Mouse (Mus musculus) limb, embryonic 13.5 days (tissue): ENCODE measurements at regions not wholly inside any gene's neighbourhood (a gene's known extent, or its start where the extent isn't known, plus 50 kb on each side); places are given as distances from the start of the nearest gene placed in this dataset.

Source experiments
- ATAC-seq: fragments of 200-750 bp; cut with Nextera tagmentation; 2 replicates; pipeline ENCODE4 v1.8.0; 2017; ENCODE audit warnings: low read depth, moderate number of reproducible peaks, moderate TSS enrichment; ENCODE audit not compliant: low FRiP score
- H3K27ac ChIP-seq: fragments of 300-500 bp; sonication (generic); 2 replicates; pipeline ENCODE4 v1.5.1; 2015; ENCODE audit warnings: inconsistent platforms, mild to moderate bottlenecking, moderate library complexity
- H3K27me3 ChIP-seq: fragments of 300-500 bp; sonication (generic); 2 replicates; pipeline ENCODE4 v1.6.1; 2015; ENCODE audit warnings: mild to moderate bottlenecking, inconsistent platforms
- H3K36me3 ChIP-seq: fragments of 300-500 bp; sonication (generic); 2 replicates; pipeline ENCODE4 v1.6.1; 2015; ENCODE audit warnings: inconsistent platforms, mild to moderate bottlenecking, moderate library complexity
- H3K4me1 ChIP-seq: fragments of 300-500 bp; sonication (generic); 2 replicates; pipeline ENCODE4 v1.6.1; 2015; ENCODE audit warnings: inconsistent platforms
- H3K4me2 ChIP-seq: fragments of 300-500 bp; sonication (generic); replicated peaks from 2 replicates; pipeline ENCODE4 v1.6.1; 2015; ENCODE audit warnings: inconsistent platforms, mild to moderate bottlenecking, moderate library complexity
- H3K4me3 ChIP-seq: fragments of 300-500 bp; sonication (generic); 2 replicates; pipeline ENCODE4 v1.5.1; 2015; ENCODE audit warnings: moderate library complexity, mild to moderate bottlenecking, inconsistent platforms
- H3K9ac ChIP-seq: fragments of 300-500 bp; sonication (generic); 2 replicates; pipeline ENCODE4 v1.6.1; 2015; ENCODE audit warnings: mild to moderate bottlenecking, inconsistent platforms
- H3K9me3 ChIP-seq: fragments of 300-500 bp; sonication (generic); 2 replicates; pipeline ENCODE4 v1.6.1; 2016; ENCODE audit warnings: inconsistent platforms
- WGBS: fragments of 180-500 bp; shearing (Covaris S2); methylation state at CpG from one replicate; pipeline ENCODE4 v1.1.7; 2015; 5-methylcytosine and 5-hydroxymethylcytosine counted together

- no peak for ATAC-seq
- H3K27me3 ChIP-seq = no peaks in the 10 kb centered on the region
- no peaks in the 10 kb centered on the region for H3K4me1 ChIP-seq
- H3K27ac ChIP-seq = no peak overlapping the region
- no peaks in the 10 kb centered on the region for H3K9me3 ChIP-seq
- no peak overlapping the region for H3K9ac ChIP-seq
- H3K4me2 ChIP-seq = no peak overlapping the region
- no peaks in the 10 kb centered on the region for H3K36me3 ChIP-seq
- WGBS = 82% methylated on average over 2 of the region's 2 CpGs
- no peak overlapping the region for H3K4me3 ChIP-seq
Measured at GRCm38 (mm10) chr3:136993473-136993872, 323.5 kb downstream of the Ppp3ca start.

- no peak for ATAC-seq
- WGBS = 90% methylated on average over 8 of the region's 8 CpGs
- H3K4me1 ChIP-seq = no peaks in the 10 kb centered on the region
- no peak overlapping the region for H3K9ac ChIP-seq
- H3K27me3 ChIP-seq = no peaks in the 10 kb centered on the region
- no peak overlapping the region for H3K4me3 ChIP-seq
- H3K27ac ChIP-seq = no peak overlapping the region
- no peaks in the 10 kb centered on the region for H3K9me3 ChIP-seq
- no peak overlapping the region for H3K4me2 ChIP-seq
- no peaks in the 10 kb centered on the region for H3K36me3 ChIP-seq
Measured at GRCm38 (mm10) chr3:136994361-136995083, 324.6 kb downstream of the Ppp3ca start.

DNA sequence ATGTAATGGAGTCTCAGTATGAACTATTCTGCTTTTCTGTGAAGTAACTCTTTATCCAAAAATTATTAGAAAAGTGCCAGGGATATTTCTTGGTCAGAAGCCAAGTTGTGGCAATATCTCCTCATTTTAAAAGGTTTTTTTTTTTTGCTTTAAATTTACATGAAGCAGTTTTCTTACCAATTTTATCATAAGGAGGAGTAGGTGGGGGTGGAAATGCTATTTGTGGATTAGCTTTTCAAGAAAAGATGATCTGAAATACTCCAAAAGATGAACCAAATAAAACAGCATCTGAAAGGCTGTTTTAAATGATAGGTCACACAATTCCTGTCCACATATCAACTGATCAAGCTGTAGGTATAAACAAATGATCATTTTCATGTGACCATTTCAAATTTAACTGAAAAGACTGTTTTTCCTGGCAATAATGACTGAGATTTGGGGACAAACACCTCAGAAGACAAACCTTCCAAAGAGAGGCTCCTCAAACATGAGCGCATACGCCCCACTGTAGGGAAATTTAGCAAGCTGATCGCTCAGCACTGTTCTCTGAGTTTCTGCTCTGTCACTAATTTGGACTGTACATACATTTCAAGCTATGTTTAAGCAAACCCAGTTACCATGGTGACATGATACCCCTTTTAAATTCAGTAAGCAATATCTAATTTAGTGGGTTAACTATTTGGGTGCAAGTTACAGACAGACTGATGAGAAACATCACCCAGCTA is 325.8 kb downstream of the Ppp3ca start:
- Histone ChIP-seq H3K9ac (no peak overlapping the region), H3K4me1 (no peaks in the 10 kb centered on the region), H3K4me2 (no peak overlapping the region), H3K27me3 (no peaks in the 10 kb centered on the region), H3K4me3 (no peak overlapping the region), H3K27ac (no peak overlapping the region), H3K9me3 (no peaks in the 10 kb centered on the region), H3K36me3 (no peaks in the 10 kb centered on the region)
- 87% methylated on average over 3 of the region's 3 CpGs for WGBS
- ATAC-seq = no peak

GRCm38 (mm10) chr3:136996381-136996895 is 326.5 kb downstream of the Ppp3ca start:
- ATAC-seq = no peak
- Histone ChIP-seq H3K4me2 (no peak overlapping the region), H3K4me3 (no peak overlapping the region), H3K36me3 (no peaks in the 10 kb centered on the region), H3K9me3 (no peaks in the 10 kb centered on the region), H3K4me1 (no peaks in the 10 kb centered on the region), H3K27me3 (no peaks in the 10 kb centered on the region), H3K27ac (no peak overlapping the region), H3K9ac (no peak overlapping the region)
- 76% methylated on average over 5 of the region's 5 CpGs for WGBS

DNA sequence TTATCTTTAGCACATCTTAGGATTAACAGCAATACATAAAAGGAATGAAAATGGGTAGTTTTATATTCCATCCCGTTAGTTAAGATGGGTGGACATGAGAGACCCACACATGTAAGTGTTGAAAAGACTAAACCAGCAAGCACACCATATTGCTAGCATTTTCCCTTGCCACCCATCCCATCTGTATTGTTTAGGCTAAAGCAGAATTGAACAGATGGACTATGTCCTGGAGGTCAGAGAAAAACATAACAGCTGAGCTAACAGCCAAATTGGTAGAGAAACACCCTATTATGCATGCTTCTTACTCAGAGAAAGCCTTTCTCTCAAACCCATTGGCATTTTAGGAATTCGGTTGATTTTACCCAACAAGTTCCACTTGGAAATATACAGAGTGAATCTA is 329.3 kb upstream of the Emcn start:
- H3K36me3 ChIP-seq = no peaks in the 10 kb centered on the region
- no peak overlapping the region for H3K4me3 ChIP-seq
- H3K4me2 ChIP-seq = no peak overlapping the region
- no peak overlapping the region for H3K9ac ChIP-seq
- H3K4me1 ChIP-seq = no peaks in the 10 kb centered on the region
- H3K27me3 ChIP-seq = no peaks in the 10 kb centered on the region
- no peaks in the 10 kb centered on the region for H3K9me3 ChIP-seq
- no peak overlapping the region for H3K27ac ChIP-seq
- ATAC-seq = no peak
- 83% methylated on average over 2 of the region's 2 CpGs for WGBS

GRCm38 (mm10) chr3:137014686-137015085 is 326.2 kb upstream of the Emcn start:
- Histone ChIP-seq H3K4me3 (no peak overlapping the region), H3K4me1 (no peaks in the 10 kb centered on the region), H3K36me3 (no peaks in the 10 kb centered on the region), H3K9me3 (no peaks in the 10 kb centered on the region), H3K27ac (no peak overlapping the region), H3K9ac (no peak overlapping the region), H3K27me3 (no peaks in the 10 kb centered on the region), H3K4me2 (no peak overlapping the region)
- no peak for ATAC-seq
- 62% methylated on average over 2 of the region's 2 CpGs for WGBS

GRCm38 (mm10) chr3:137015199-137015598 is 325.7 kb upstream of the Emcn start:
- no peaks in the 10 kb centered on the region for H3K36me3 ChIP-seq
- no peaks in the 10 kb centered on the region for H3K27me3 ChIP-seq
- H3K4me1 ChIP-seq = no peaks in the 10 kb centered on the region
- H3K4me2 ChIP-seq = no peak overlapping the region
- ATAC-seq = no peak
- no peak overlapping the region for H3K9ac ChIP-seq
- H3K9me3 ChIP-seq = no peaks in the 10 kb centered on the region
- H3K4me3 ChIP-seq = no peak overlapping the region
- WGBS = 78% methylated on average over 3 of the region's 3 CpGs
- H3K27ac ChIP-seq = no peak overlapping the region

- WGBS = 69% methylated on average over 3 of the region's 3 CpGs
- Histone ChIP-seq H3K9ac (no peak overlapping the region), H3K27ac (no peak overlapping the region), H3K4me2 (no peak overlapping the region), H3K4me1 (no peaks in the 10 kb centered on the region), H3K4me3 (no peak overlapping the region), H3K9me3 (no peaks in the 10 kb centered on the region), H3K36me3 (no peaks in the 10 kb centered on the region), H3K27me3 (no peaks in the 10 kb centered on the region)
- ATAC-seq = no peak
Measured at GRCm38 (mm10) chr3:137019971-137020634, 320.8 kb upstream of the Emcn start.

GRCm38 (mm10) chr3:137029546-137029945 is 311.3 kb upstream of the Emcn start:
- ATAC-seq = no peak
- Histone ChIP-seq H3K4me2 (no peak overlapping the region), H3K27me3 (no peaks in the 10 kb centered on the region), H3K4me3 (no peak overlapping the region), H3K27ac (no peak overlapping the region), H3K36me3 (no peaks in the 10 kb centered on the region), H3K9me3 (no peaks in the 10 kb centered on the region), H3K9ac (no peak overlapping the region), H3K4me1 (no peaks in the 10 kb centered on the region)
- 57% methylated on average over 2 of the region's 2 CpGs for WGBS

GRCm38 (mm10) chr3:137032802-137033201 is 308.1 kb upstream of the Emcn start:
- H3K36me3 ChIP-seq = no peaks in the 10 kb centered on the region
- no peaks in the 10 kb centered on the region for H3K9me3 ChIP-seq
- no peak overlapping the region for H3K9ac ChIP-seq
- no peak overlapping the region for H3K4me2 ChIP-seq
- no peaks in the 10 kb centered on the region for H3K4me1 ChIP-seq
- WGBS = 96% methylated on average over 2 of the region's 2 CpGs
- H3K27me3 ChIP-seq = no peaks in the 10 kb centered on the region
- no peak overlapping the region for H3K27ac ChIP-seq
- H3K4me3 ChIP-seq = no peak overlapping the region
- no peak for ATAC-seq

GRCm38 (mm10) chr3:137039638-137040037 is 301.2 kb upstream of the Emcn start:
- no peaks in the 10 kb centered on the region for H3K27me3 ChIP-seq
- H3K4me2 ChIP-seq = no peak overlapping the region
- H3K4me1 ChIP-seq = no peaks in the 10 kb centered on the region
- no peak overlapping the region for H3K4me3 ChIP-seq
- ATAC-seq = no peak
- no peak overlapping the region for H3K27ac ChIP-seq
- H3K9me3 ChIP-seq = no peaks in the 10 kb centered on the region
- H3K36me3 ChIP-seq = no peaks in the 10 kb centered on the region
- H3K9ac ChIP-seq = no peak overlapping the region
- WGBS = 83% methylated on average over 8 of the region's 8 CpGs

DNA sequence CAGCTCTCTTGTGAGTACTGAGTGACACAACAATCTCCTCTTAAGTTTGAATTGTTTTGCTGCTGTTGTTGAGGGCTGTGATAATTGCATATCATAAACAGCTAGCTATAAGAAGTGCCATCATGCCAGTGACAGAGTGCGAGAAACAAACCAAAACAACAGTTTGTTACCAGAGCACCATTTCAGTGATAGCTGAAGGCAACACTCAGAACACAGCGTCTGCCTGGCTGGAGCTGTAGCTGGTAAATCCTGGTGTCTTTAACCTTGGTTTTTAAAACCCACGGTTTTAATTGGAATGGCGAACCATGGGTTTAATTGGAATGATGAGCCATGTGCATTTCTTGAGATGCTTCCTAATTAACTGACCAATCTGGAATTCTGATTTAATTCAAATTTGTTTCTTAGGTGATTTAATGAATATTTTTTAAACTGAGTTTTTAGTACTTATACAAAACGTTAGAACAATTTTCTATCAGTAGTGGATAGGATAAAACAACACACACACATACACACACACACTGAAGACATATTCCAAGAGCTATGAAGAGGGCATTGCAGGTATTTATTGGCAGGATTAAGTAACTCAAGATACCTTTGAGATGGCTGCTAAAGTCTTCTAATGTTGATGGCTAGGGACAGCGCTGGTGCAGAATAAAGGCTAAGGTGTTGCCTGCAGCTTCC is 284.2 kb upstream of the Emcn start:
- Histone ChIP-seq H3K27ac (no peak overlapping the region), H3K4me2 (0 out of 2 replicates have a peak overlapping the region, but pooled peaks have one; percentile 19), H3K4me3 (no peak overlapping the region), H3K27me3 (no peaks in the 10 kb centered on the region), H3K4me1 (no peaks in the 10 kb centered on the region), H3K9me3 (no peaks in the 10 kb centered on the region), H3K9ac (no peak overlapping the region), H3K36me3 (no peaks in the 10 kb centered on the region)
- WGBS = 67% methylated on average over 6 of the region's 6 CpGs
- no peak for ATAC-seq
